Mouse (Mus musculus) cerebellum, adult 9-10 months (tissue): ENCODE measurements at regions not wholly inside any gene's neighbourhood (a gene's known extent, or its start where the extent isn't known, plus 50 kb on each side); places are given as distances from the start of the nearest gene placed in this dataset.

Experiments used
- DNase-seq: peaks from one replicate; pipeline ENCODE4 v3.0.0; 2022

DNA sequence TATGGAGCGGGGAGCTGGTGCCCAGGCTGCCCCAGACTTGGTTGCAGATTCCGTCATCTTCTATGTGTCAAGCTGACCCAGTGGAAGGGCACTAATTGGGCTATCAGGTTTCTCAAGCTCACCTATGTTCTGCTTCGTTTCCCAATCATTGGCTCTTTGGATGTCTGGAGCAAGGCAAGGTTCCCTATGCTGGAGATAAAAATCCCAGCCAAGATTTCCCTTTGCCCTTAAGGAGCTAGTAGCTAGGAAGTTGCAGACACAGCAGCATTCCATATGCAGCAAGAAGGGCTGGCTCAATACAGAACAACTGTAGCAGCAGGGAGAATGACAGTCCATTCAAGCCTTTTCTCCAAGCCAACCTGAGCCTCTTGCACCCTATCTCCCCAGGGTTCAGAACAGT lies 159.2 kb upstream of the Zfp706 start:
- DNase-seq, result no peak

GRCm38 (mm10) chr15:37165887-37166507 lies 158.4 kb upstream of the Zfp706 start:
- no peak for DNase-seq

DNA sequence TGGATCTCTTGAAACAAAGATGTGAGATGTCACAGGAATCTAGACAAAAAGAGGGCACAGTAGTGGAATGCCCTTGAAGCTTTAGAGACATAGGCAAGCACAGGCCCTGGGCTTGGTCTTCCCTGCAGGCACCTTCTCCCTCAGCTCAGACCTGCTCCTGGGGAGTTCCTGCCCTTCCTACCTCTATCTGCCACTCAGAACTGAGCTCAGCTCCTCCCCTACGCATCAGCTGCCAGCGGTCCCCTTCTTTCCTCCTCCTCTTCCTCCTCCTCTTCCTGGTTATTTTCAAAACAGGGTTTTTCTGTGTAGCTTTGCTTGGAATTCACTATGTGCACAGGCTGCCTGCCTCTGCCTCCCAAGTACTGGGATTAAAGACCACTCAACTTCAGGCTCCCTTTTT lies 157.6 kb upstream of the Zfp706 start:
- no peak for DNase-seq

DNA sequence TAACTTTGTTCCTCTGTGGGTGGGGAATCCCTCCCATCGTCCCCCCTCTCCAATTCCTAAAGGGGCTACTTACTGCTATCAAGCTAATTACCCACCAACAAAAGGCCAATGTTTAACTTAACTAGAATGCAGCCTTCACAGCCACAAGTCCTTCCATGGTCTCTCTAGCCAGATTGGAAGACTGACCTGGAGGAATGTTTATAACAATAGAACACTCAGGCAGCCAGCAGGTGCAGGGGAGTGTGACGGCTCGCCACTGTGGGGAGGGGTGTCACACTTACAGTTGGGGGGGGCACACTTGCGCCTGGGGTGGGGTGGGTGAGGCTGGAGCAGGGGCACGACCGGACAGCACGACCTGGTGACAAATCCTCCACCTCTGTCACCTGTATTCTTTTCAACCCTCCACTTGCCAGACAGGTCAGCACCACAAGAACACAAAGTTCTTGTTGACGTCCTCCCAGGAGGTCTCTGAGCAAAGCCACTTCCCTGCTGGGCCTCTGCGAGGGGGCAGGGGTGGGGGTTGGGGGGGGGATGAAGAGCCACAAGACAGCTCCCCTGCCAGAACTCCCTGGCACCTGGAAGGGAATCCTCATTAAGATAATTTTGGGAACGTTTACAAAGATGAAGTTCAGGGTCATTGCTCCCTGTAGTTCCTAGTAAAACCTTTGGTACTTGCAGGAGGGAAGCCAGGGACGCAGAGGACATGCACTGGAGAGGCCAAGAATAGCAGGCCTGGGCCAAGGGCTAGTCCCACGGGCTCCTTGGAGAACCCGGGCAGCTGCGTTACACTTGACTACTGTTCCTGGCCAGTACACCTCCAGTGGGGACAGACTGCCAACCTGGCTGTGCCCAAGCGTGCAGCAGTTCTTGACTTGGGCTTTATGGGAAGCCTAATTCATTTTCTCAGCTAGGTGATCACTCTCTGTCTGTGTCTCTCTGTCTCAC lies 156.9 kb upstream of the Zfp706 start:
- DNase-seq, result no peak

- DNase-seq, result no peak
These were observed 152.4 kb upstream of the Zfp706 start for GRCm38 (mm10) chr15:37159956-37160355.

DNA sequence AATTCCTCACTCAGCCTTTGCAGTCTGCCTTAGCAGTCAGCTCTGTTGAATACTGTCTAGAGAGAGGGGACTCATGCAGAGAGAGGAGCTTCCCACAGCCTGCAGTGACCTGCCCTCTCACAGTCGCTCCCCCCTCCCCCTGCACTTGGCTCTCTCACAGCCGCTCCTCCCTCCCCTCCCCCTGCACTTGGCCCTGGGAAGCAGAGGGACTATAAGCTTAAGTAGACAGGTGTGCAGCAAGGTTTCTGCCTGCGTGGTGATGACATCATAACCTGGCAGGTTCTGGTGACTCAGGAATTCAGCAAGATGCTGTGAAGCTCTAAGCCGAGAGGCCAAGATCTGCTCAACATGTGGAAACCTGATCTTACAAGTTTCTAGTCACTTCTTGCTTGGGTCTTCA lies 151.8 kb upstream of the Zfp706 start:
- DNase-seq, result no peak

GRCm38 (mm10) chr15:37157386-37157785 lies 149.8 kb upstream of the Zfp706 start:
- DNase-seq, result no peak

DNA sequence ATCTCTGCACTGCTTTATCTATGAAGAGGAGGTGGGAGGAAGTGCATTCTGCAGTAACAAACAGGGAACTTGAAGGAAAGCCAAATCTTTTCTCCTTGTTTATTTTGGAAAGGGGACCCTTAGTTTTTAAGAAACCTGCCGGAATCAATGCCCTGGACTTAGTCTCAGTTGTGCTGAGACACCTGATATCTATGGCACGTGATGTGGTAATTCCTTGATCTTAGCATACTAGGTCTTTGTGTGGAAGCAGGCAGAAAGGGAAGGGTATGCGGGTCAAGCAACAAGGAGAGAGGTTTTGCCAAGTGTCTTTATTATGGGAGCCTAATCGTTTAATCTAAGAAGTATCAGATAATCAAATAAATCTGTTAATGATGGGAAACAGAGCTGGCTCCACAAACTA lies 147.4 kb upstream of the Zfp706 start:
- DNase-seq, result no peak

DNA sequence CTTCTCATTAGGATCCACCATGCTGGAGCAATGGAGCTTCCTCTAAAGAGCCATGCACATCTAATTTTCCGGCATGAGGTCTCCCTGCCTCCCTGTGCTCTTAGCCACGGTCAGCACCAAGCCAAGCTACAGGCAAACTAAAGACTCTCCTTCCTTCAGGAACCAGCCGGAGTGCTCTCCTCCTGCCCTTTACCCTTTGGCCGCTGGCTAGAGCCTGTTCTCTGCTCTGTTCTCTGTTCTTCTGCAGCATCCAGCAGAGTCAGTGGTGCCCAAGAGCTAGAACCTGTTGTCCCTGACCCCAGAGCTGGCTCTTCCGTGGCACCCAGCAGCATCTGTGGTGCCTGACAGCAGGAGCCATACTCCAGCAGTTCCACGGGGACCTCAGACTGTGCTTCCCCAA lies 145.6 kb upstream of the Zfp706 start:
- DNase-seq, result no peak

GRCm38 (mm10) chr15:37135590-37136164 lies 128.1 kb upstream of the Zfp706 start:
- DNase-seq, result peak; percentile 81

GRCm38 (mm10) chr15:37134913-37135589 lies 127.5 kb upstream of the Zfp706 start:
- DNase-seq, result peak; percentile 77

- peak; percentile 28 for DNase-seq
These were observed 126.8 kb upstream of the Zfp706 start for GRCm38 (mm10) chr15:37134386-37134785.

GRCm38 (mm10) chr15:37133916-37134315 lies 126.3 kb upstream of the Zfp706 start:
- peak; percentile 25 for DNase-seq

- no peak for DNase-seq
These were observed 120.1 kb upstream of the Zfp706 start for GRCm38 (mm10) chr15:37127681-37128080.

- DNase-seq, result no peak
These were observed 119.6 kb upstream of the Zfp706 start for GRCm38 (mm10) chr15:37127170-37127569.

DNA sequence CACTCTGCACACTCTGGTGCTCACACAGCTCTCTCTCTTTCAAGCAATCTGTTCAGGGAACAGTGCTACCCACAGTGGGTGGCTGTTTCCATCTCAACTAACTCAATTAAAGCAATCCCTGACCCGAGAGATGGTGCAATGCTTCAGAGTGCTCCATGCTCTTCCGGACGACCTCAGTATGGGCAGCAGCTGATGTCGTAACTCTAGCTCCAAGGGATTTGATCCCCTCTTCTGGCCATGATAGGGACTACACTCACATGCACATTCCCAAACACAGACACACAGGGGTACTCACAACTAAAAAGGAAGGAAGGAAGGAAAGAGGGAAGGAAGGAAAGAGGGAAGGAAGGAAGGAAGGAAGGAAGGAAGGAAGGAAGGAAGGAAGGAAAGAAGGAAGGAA lies 118.2 kb upstream of the Zfp706 start:
- DNase-seq, result no peak

DNA sequence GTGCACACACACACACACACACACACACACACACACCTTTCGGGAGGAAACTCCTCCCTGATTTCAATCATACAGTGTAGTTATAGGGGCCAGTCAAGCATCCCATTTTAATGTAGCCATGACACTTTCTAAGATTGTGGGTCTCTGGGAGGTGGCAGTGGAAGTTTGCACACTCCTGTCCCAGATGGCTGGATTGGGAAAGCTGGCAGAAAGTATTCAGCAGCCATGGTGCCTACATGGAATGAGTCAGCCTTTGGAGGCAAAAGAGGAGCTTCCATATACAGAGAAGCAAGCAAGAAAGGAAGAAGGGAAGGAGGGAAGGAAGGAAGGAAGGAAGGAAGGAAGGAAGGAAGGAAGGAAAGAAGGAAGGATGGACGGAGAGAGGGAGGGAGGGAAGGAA lies 117.4 kb upstream of the Zfp706 start:
- DNase-seq, result no peak

DNA sequence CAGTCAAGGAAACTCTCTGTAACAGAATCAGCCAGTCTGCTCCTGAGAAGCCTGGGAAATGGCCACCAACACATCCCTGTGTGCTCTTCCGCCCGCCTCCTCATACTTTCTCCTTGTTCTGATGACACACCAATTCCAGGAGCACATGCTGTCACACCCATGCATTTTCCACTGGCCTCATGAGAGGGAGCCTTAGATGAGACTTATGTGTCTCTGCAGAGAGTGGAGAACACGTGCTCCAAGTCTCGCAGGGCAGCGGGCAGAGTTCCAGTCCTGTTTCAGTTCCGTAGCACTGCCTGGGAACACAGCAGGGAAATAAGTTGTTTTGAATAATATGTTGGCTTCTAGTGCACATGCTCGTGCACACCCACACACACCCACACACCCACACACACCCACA lies 116.7 kb upstream of the Zfp706 start:
- DNase-seq, result no peak

DNA sequence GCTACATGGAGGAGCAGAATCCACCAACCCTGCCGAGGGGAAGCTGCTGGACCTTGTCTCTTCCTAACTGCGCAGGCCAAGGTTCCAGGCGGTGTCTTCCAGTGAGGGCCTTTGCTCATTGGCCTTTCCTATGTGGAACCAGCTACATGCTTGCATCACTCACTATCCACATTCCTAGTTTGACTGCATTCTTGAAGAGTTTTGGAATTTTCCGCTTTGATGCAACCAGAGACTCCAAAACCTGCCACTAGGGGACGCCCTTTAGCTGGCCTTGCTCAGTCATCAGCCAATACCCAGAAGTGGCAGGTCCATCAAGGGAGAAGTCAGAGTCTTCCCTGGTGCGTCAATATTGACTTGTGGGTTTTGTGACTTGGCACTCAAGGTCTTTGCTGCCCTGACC lies 112.8 kb upstream of the Zfp706 start:
- DNase-seq, result peak; percentile 85

GRCm38 (mm10) chr15:37114119-37114518 lies 106.5 kb upstream of the Zfp706 start:
- peak; percentile 78 for DNase-seq

DNA sequence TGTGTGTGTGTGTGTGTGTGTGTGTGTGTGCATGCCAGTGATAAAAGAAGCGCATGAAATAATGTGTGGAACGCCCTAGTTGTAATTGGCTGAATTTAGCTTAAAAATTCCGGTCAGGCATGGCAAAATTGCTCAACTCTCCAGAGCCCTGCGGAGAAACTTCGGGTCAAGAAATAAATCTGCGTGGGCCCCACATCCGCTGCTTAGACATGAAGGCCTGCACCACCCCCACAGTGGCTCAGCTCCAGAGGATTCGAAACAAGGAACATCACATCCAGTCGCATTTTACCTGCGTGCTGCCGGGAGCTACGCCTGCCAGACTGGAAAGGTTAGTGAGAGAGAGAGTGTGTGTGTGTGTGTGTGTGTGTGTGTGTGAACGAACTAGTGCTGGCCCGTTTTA lies 102.9 kb upstream of the Zfp706 start:
- DNase-seq, result no peak

DNA sequence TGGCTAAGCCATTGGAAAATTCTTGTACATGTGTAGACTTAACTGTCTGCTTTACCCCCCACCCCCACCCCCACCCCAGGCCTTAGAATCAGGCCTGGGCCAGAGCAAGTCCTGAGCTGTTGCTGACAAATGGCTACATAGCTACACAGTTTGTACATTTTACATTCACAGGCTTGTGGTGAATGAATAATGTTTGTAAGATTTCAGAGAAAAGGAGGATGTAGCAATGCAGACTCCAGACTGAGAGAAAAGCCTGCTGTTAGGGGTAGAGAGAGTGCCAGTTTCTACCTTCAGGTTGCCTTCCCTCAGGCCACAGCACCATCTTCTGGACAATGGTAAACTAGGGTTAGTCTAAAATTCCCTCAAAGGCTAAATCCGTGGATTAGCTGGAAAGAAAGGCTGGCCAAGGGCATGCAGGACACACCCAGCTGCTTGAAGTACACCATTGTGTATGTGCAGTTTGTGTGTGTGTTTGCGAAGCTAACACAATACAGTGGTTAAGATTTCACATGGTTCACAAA lies 94.5 kb upstream of the Zfp706 start:
- peak; percentile 29 for DNase-seq

DNA sequence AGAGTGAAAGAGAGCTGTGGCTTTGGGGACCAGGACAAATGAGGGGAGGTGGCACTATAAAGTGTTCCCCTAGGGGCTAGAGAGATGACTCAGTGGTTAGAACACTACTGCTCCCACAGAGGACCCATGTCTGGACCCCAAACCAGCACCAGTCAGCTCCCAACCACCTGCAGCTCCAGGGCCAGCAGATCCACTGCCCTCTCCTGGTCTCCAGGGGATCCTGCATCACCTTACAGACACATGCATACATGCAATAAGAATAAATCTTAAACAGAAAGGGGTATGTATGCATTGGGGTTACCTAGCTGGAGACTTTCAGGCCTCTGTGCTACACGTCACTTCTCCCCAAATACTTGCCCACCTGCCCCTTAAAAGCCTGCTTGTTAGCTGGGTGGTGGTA lies 93.8 kb upstream of the Zfp706 start:
- DNase-seq, result no peak
